Mouse (Mus musculus) layer of hippocampus, postnatal 25 days (tissue): Measurements from ENCODE around the gene Ncoa1. TPM values are rescaled to one million over a fixed set of nuclear protein-coding genes. Genes with fewer than 3 reads are reported as not detected.
"Not testable (repeated sequence)": the region's sequence is repeated elsewhere in the genome, so short reads cannot be mapped to it uniquely, and the experiment has no call there.

Experiments used
- DNase-seq, 2 experiments: peaks; one replicate each; pipeline ENCODE4 v3.0.0; 2022; ENCODE audit warnings: mixed read lengths in 2 of 2, low spot score in 1 of 2; ENCODE audit errors: extremely low spot score in 1 of 2
- total RNA-seq, 2 experiments: library from RNA; stranded (reverse); gene quantifications; 2 replicates each; pipeline ENCODE4 v1.2.3; 2021

Ncoa1 gene
- total RNA-seq, 2 experiments from 2014 or later, result 123 to 133 TPM

DNA sequence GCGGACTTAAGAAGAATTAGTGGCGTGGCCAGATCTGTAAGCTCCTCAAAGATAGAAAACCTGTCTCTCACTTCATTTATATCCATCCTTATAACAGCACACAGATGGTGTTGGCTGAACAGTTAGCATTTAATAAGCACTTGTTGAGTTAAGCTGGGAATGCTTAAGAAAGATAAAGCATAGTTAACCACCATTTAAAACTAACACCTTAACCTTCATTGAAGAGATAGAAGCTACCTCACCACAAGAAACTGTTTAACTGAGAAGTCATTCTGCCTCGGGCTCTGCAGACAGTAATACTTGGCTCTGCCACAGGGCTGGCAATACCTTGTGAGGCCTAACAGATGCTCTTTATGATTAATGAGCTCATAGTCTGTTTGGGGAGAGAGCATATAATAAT lies 134.9 kb downstream of the Ncoa1 start:
- DNase-seq, result no peak

GRCm38 (mm10) chr12:4340325-4340924 lies 136.6 kb downstream of the Ncoa1 start:
- no peak for DNase-seq

DNA sequence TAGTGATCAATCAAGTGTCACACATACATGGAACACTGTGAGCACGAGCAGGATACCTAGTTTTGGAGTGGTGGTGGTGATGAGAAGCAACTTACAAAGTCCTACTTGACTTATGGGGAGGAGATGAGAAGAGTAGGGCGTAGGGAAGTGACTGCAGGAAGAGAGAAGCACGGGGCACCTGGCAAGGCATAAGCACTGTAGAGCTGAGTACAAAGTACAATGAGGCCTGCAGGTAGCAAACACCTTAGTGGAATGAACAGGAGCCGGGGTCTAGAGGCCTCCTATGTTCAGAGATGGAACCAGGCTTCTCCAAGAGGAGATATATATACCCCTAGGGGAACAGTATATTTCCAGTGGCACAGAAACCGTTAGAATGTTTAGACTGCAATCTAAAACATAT lies 153.4 kb downstream of the Ncoa1 start:
- no peak for DNase-seq

- no peak for DNase-seq
Measured at GRCm38 (mm10) chr12:4322227-4322626, 154.8 kb downstream of the Ncoa1 start.

DNA sequence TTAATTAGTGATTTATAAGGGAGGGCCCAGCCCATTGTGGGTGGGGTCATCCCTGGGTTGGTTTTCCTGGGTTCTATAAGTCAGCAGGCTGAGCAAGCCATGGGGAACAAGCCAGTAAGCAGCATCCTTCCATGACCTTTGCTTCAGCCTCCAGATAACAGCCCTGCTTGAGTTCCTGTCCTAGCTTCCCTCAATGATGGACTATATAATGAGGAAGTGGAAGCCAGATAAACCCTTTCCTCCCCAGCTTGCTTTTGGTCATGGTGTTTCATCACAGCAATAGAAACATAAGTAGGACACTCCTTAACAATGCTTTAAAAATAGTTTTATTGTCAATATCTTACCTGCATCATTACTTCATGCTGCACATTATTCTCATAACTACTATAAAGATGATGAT lies 163.2 kb downstream of the Ncoa1 start:
- DNase-seq, result no peak

DNA sequence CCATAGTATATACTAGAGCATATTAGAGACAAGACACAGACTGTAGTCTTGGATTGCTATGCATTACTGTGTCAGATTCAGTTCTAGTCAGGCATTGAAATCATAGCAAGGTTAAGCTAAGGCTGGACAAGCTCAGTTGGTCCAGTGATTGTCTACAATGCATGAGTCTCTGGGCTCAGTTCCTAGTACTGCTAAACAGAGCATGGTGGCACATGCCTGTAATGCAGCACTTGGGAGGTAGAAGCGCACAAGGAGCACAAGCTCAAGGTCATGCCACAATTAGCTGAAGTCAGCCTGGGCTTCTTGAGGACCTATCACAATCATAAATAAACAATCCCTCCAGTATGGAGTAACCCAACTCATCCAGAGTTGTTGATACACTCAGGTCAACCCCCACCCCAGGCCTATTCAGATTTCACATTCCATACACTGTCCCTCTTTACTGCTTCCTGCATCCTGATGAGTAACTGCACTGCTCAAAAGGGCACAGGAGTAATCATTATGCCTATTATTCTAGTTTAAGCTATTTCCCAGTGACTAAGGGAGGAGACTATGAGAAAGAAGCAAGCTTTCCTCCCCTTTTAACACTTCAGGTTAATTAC lies 170.2 kb downstream of the Ncoa1 start:
- no peak for DNase-seq

DNA sequence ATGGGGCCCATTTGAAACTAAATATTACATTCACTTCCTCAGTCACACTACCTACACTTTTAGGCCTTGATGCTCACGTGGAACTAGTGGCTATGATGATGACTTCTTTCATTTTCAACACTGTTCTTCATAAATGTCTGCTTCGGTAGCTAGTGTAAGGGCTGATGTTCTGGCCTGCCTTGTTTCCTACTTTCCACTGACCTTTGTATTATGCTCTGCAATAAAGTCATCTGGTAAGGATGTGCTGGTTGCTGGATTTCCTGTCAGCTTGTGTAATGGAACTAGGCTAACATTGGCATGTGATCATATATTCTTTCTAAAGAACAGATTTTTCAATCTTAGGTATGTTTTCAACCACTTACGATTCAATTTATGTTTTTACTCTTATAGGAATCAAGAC lies 177.7 kb downstream of the Ncoa1 start:
- no peak for DNase-seq

GRCm38 (mm10) chr12:4298626-4299025 lies 178.4 kb downstream of the Ncoa1 start:
- DNase-seq, result no peak

DNA sequence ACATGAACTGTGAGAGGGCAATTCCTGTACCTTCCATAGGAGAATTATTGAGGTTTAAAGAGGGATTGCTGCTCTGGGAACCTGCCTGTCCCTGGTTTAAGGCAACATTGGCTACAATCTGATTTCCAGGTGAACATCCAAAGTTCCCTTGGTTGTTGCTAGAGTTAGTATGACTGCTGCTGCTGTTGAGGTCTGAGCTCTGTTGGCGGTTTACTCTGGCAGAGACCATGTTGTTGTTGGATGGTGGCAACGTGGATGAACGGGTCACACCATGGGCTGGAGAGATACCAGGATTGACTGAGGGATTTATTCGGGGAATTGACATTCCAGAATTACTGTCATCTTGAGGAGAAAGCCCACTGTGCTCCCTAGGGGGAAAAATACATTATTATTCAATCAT lies 181.1 kb downstream of the Ncoa1 start:
- no peak for DNase-seq

GRCm38 (mm10) chr12:4295281-4295680 lies 181.7 kb downstream of the Ncoa1 start:
- no peak for DNase-seq

GRCm38 (mm10) chr12:4293813-4294212 lies 183.2 kb downstream of the Ncoa1 start:
- no peak for DNase-seq

DNA sequence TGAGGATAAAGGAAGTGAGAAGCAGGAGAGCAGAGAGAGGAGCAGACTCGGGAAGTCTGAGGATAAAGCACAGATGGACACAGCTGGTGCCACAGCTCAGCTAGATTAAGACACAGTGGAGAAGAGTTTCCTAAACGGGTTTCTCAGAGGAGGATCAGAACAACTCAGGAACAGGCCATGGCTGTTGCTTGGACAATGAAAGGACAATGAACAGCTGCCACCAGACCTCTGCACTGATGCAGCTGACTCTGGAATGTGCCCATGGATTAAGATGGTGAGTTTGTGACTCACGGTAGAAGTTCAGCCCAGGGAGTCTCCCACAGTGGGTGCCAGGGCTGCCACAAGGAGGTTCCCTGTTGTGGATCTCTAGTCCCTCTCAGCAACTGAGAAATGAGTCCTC lies 191.8 kb downstream of the Ncoa1 start:
- DNase-seq, result no peak

GRCm38 (mm10) chr12:4279878-4280277 lies 197.1 kb downstream of the Ncoa1 start:
- no peak for DNase-seq

DNA sequence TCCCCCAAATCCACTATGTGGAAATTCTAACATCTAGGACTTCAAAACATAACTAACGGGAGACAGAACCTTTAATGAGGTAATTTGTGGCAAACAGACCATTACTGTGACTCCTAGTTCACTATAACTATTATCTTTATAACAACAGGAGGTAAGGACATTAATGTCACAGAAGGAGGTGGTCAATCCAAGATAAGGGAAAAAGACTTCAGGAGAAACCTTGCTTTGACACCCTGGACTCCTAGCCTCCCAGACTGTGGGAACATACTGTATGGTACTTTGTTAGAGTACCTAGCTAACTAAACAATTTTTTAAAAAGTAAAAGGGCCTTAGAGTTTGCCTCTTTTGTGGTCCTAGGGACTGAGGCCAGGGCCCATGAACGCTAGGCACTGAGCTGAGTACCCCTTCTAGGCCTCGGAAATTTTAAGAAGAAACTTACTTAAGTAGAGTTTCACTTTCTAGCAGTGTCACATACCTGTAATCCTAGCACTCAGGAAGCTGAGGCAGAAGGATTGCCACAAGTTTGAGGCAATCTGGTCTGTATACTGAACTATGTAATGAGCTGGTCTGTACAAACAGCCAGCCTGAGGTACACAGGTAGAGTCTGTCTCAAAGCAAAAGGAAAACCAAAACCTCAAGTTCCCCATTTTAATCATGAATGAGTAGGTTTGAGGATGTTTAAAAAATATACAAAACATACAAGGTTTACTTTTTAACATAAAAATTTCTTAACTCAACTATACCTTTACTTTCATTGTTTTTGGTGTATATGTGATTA lies 197.8 kb downstream of the Ncoa1 start:
- no peak for DNase-seq

- no peak for DNase-seq
Measured at GRCm38 (mm10) chr12:4271078-4271477, 205.9 kb downstream of the Ncoa1 start.

DNA sequence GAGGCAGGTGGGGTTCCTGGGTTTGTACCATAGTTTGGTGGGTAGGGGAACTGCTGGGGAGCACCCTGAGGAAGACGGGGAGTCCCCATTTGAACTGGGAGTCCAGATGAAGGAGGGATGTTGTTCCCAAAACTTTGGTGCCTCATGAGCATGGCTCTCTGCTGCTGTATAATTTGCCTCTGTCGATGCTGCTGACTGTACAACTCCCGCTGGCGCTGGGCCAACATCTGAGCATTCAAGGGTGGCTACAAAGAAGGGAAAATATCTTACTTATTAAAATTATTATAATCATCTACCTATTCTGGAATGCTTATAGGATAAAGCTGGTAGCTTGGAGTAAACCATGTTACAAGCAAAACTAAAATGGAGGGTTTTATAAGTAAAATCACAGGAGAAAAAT lies 209.2 kb downstream of the Ncoa1 start:
- DNase-seq, result no peak

DNA sequence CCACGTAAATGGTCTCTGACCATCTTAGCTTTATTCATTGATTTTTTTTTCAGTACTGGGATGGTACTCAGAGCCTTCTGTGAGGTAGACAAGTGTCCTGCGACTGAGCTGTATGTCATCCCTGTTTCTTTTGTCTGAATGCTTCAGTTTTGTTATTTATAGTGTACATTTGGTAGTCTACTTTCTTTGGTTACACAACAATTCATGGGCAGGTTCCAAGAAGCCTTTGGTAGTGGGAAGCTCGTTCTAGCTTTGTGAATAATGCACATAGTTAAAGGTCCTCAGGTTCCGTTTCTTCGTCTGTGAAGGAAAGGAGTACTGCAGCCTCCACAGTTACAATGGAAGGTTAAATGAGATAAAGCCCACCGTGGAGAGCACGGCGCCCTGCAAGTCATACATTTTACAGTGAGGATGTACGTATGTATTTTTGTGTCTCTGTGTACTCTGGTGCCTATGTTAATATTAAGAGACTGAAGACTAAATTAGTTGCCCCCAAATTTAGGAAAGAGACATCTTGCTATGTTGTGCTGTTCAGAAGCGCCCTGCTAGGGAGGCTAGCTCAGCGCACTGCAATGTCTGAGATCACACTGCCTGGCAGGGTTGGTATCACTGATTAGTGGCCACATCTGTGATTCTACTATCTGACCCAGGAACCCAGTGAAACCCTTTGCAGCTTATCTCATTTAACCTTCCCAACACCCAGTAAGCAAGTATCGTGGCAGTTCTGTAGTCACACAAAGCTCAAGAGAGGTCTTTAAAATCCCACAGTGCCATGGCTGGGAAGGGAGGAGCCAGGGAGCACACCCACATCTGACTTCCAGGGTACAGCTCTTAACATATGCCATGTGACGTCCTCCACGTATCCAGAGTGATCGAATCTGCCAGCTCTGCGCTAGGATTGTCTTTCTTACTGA lies 224.0 kb downstream of the Ncoa1 start:
- no peak for DNase-seq

DNA sequence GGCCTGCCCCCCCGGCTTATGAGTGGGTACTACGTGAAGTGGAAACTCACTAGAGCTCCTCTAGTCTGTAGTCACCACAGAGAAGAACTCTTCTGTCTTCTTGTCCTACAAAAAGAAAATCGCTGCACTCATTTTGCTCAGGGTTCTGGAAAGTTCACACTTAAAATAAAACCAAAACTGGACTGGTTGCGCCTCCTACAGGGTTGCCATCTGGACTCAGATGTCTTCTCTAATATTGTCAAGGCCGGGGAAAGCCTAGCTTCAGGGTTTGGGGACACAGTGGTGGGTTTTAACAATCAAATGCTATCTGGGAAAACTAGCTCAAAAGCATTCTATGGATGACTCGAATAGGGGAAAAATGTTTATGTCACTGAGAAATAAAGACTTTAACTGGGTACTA lies 227.2 kb downstream of the Ncoa1 start:
- no peak for DNase-seq

- DNase-seq, result no peak
Measured at GRCm38 (mm10) chr12:4245742-4246141, 231.2 kb downstream of the Ncoa1 start.

- DNase-seq, result no peak
Measured at GRCm38 (mm10) chr12:4243805-4244204, 233.2 kb downstream of the Ncoa1 start.

DNA sequence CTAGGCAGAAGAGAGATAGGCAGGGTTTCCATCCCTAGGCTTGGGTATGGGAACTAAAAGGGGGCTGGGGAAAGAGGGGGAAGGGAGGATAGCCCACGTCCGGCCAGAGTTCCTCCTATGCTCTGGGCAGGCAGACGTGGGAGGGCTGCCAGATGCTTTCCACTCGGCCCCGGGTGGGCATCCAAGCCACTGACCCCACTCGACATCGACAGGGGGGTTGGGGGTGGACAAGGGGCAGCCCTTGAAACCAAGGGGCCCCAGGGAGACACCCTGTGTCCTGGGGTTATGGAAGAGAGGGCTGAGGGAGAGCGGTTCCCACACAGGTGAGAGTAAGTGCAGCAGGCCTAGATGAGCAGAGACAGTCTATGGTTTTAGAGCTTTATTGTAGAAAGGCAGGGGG lies 236.7 kb downstream of the Ncoa1 start:
- not testable (repeated sequence) for DNase-seq
